Mouse (Mus musculus) bone marrow macrophage, adult 2 months (primary cell): ENCODE data around the gene Sptlc2. TPM values are rescaled to one million over a fixed set of nuclear protein-coding genes. Genes with fewer than 3 reads are reported as not detected.
A peak's percentile ranks its signal among the peaks of the same experiment; 100 is the strongest.

Experiments used
- H3K27ac ChIP-seq: 2 replicates; pipeline ENCODE4 v1.5.1; 2012; ENCODE audit warnings: low read depth, low read length; ENCODE audit not compliant: insufficient read depth
- H3K4me1 ChIP-seq: 2 replicates; pipeline ENCODE4 v1.6.1; 2012; ENCODE audit warnings: low read length; ENCODE audit not compliant: control insufficient read depth, insufficient read depth
- H3K4me3 ChIP-seq: 2 replicates; pipeline ENCODE4 v1.5.1; 2012; ENCODE audit warnings: mild to moderate bottlenecking, low read length, moderate library complexity; ENCODE audit not compliant: insufficient read depth
- CTCF ChIP-seq: IDR thresholded peaks from 2 replicates; pipeline ENCODE4 v1.5.1; 2012; ENCODE audit warnings: low read depth, mild to moderate bottlenecking, low read length, moderate library complexity
- POLR2A ChIP-seq: IDR thresholded peaks from 2 replicates; pipeline ENCODE4 v1.6.1; 2012; ENCODE audit warnings: mild to moderate bottlenecking, low read depth, low read length, borderline replicate concordance
- polyA plus RNA-seq: library from polyadenylated mRNA; stranded (reverse); fragments of >200 nt; gene quantifications from 2 replicates; pipeline ENCODE4 v1.2.4, GENCODE M21; 2012; ENCODE audit not compliant: missing spikeins, insufficient read depth, insufficient read length

The Sptlc2 gene
- polyA plus RNA-seq, 1 experiment, result 139 TPM

GRCm38 (mm10) chr12:87415358-87415757 lies 27.2 kb upstream of the Sptlc2 start:
- no peak overlapping the region for H3K4me3 ChIP-seq
- TF ChIP-seq CTCF, result no peak
- TF ChIP-seq POLR2A, result no peak
- H3K27ac ChIP-seq, result peak overlapping the region; percentile 80
- peaks cover 34% of the 10 kb centered on the region for H3K4me1 ChIP-seq

DNA sequence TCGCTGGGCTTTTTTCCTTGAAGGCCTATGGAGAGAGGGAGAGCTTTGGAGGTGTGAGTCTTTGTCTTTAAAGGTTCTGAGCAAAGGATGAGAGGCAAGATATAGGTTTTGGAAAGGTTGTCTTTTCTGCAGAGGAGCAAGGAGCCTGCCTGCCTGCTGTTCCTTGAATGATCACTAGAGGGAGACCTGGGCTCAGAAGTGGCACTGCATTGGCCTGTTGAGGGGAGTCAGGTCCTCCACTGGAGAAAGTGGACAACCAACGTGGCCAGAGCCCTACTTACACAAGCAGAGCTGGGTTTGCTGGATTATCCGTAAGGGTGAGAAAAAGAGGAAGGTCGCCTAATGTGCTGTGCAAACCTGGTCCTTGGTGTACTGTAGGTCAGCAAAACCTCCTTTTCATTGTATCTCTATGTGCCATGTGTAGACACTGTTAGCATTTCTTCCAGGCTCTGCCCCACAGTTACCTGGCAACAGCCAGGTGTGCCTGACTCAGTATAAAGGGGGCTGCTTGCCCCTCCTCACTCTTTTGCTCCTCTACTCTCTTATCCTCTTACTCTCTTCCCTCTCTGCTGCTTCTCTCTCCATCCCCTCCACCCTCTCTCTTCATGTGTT lies 25.1 kb upstream of the Sptlc2 start:
- TF ChIP-seq POLR2A, result no peak
- peak; percentile 57 for TF ChIP-seq CTCF
- H3K27ac ChIP-seq, result no peak overlapping the region
- H3K4me3 ChIP-seq, result no peak overlapping the region
- H3K4me1 ChIP-seq, result peaks cover 42% of the 10 kb centered on the region

GRCm38 (mm10) chr12:87410999-87411398 lies 22.8 kb upstream of the Sptlc2 start:
- Histone ChIP-seq H3K27ac (no peak overlapping the region), H3K4me3 (no peak overlapping the region), H3K4me1 (peaks cover 49% of the 10 kb centered on the region)
- TF ChIP-seq CTCF, result no peak
- TF ChIP-seq POLR2A, result no peak

- Histone ChIP-seq H3K4me3 (no peak overlapping the region), H3K4me1 (peaks cover 36% of the 10 kb centered on the region), H3K27ac (no peak overlapping the region)
- TF ChIP-seq POLR2A, result no peak
Measured at GRCm38 (mm10) chr12:87409123-87409522, 21.0 kb upstream of the Sptlc2 start.

- Histone ChIP-seq H3K4me1 (peaks cover 30% of the 10 kb centered on the region), H3K4me3 (peak overlapping the region; percentile 53), H3K27ac (peak overlapping the region; percentile 93)
- no peak for TF ChIP-seq POLR2A
Measured at GRCm38 (mm10) chr12:87407869-87408605, 19.9 kb upstream of the Sptlc2 start.

- TF ChIP-seq POLR2A, result no peak
- TF ChIP-seq CTCF, result no peak
- no peak overlapping the region for H3K4me3 ChIP-seq
- H3K27ac ChIP-seq, result no peak overlapping the region
- H3K4me1 ChIP-seq, result peaks cover 30% of the 10 kb centered on the region
Measured at GRCm38 (mm10) chr12:87405721-87406120, 17.6 kb upstream of the Sptlc2 start.

DNA sequence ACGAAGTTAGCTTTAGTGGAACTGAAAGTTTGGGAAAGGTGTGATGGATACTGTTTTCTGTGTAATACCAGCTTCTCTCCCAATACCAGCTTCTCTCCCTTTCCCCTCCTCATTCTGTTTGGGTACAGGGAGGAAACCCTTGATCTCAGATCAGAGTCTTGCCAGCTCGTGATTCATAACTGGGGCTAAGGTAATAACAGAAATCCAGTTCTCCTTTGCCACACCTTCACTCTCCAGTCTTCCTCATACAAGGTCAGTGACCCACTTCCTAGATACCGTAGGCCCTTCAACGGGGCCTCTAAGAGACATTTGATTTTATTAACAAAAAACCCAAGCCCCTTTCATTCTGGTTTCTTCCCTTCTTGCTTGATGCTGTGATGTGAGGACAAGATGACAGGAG lies 17.0 kb upstream of the Sptlc2 start:
- TF ChIP-seq POLR2A (no peak), CTCF (no peak)
- H3K4me3 ChIP-seq, result no peak overlapping the region
- H3K4me1 ChIP-seq, result peaks cover 30% of the 10 kb centered on the region
- no peak overlapping the region for H3K27ac ChIP-seq

GRCm38 (mm10) chr12:87401883-87402282 lies 13.7 kb upstream of the Sptlc2 start:
- no peak overlapping the region for H3K27ac ChIP-seq
- H3K4me3 ChIP-seq, result no peak overlapping the region
- no peak for TF ChIP-seq POLR2A
- no peak for TF ChIP-seq CTCF
- H3K4me1 ChIP-seq, result peaks cover 19% of the 10 kb centered on the region

DNA sequence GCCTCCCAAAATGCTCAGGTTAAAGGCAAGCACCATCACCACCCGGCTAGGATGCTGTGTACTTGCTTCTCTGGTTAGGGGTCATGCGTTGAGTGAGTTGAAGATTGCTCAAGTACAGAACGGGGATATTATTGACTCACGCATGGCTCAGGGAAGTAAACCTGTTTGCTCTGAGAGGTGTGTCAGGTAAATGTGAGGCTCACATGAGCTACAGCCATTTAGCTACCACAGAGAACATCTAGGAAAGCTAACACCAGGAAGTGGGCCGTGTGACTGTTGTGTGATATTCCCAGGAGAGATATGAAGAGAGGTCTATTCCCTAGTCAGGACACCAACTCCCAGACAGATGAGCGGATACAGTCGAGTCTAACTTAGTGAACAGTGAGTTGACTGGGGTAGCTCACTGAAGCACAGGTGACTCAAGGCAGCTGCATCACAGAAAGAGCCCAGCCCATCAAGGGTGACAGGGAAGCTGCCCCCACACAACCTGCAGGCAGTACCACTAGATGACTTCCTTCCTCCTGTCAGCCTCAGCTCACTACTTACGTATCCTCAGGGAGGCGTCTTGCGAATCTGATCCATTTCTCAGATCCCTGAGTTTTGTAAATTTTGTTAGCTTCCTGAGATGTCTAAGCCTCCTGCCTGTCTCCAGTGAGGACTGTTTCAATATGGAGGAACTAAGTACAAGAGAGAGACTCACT lies 11.1 kb upstream of the Sptlc2 start:
- TF ChIP-seq POLR2A (no peak), CTCF (no peak)
- Histone ChIP-seq H3K4me3 (no peak overlapping the region), H3K4me1 (peaks cover 17% of the 10 kb centered on the region), H3K27ac (no peak overlapping the region)
